Mouse (Mus musculus) forebrain, postnatal 0 days (tissue): ENCODE data around the gene Tubb4a. TPM values are rescaled to one million over a fixed set of nuclear protein-coding genes. Genes with fewer than 3 reads are reported as not detected.

ENCODE experiments used
- ATAC-seq: fragments of 200-750 bp; cut with Nextera tagmentation; 2 replicates; pipeline ENCODE4 v1.8.0; 2017; ENCODE audit warnings: mild to moderate bottlenecking, moderate library complexity
- DNase-seq: peaks from one replicate; pipeline ENCODE4 v3.0.0-alpha.2; 2015
- H3K27ac ChIP-seq: fragments of 300-500 bp; sonication (generic); 2 replicates; pipeline ENCODE4 v1.5.1; 2014; ENCODE audit warnings: low read depth, mild to moderate bottlenecking, antibody characterized with exemption, low read length, moderate library complexity, mixed read lengths
- H3K27me3 ChIP-seq: fragments of 300-500 bp; sonication (generic); 2 replicates; pipeline ENCODE4 v1.6.1; 2014; ENCODE audit warnings: mild to moderate bottlenecking, low read length, mixed read lengths; ENCODE audit not compliant: insufficient read depth
- H3K36me3 ChIP-seq: fragments of 300-500 bp; sonication (generic); 2 replicates; pipeline ENCODE4 v1.6.1; 2014; ENCODE audit warnings: mild to moderate bottlenecking, moderate library complexity; ENCODE audit not compliant: insufficient read depth
- H3K4me1 ChIP-seq: fragments of 300-500 bp; sonication (generic); 2 replicates; pipeline ENCODE4 v1.6.1; 2014; ENCODE audit warnings: antibody characterized with exemption; ENCODE audit not compliant: insufficient read depth
- H3K4me2 ChIP-seq: fragments of 300-500 bp; sonication (generic); 2 replicates; pipeline ENCODE4 v1.6.1; 2014; ENCODE audit warnings: low read depth, mild to moderate bottlenecking, moderate library complexity
- H3K4me3 ChIP-seq: fragments of 300-500 bp; sonication (generic); 2 replicates; pipeline ENCODE4 v1.5.1; 2014; ENCODE audit warnings: low read depth, low read length, mixed read lengths
- H3K9ac ChIP-seq: fragments of 300-500 bp; sonication (generic); 2 replicates; pipeline ENCODE4 v1.6.1; 2014; ENCODE audit warnings: mild to moderate bottlenecking
- H3K9me3 ChIP-seq: fragments of 300-500 bp; sonication (generic); 2 replicates; pipeline ENCODE4 v1.6.1; 2016; ENCODE audit warnings: low read length
- CTCF ChIP-seq: sonication (generic); IDR thresholded peaks from 2 replicates; pipeline ENCODE4 v1.5.1; 2016; ENCODE audit warnings: antibody characterized with exemption, control low read depth, low read depth
- WGBS: fragments of 180-500 bp; shearing (Covaris S2); extraction: QIAGEN DNeasy Blood & Tissue Kit; methylation state at CpG from one replicate; pipeline ENCODE4 v1.1.7; 2014; 5-methylcytosine and 5-hydroxymethylcytosine counted together
- polyA plus RNA-seq: library from polyadenylated mRNA; unstranded; fragments of >200 nt; fragmentation: Nextera tagmentation; extraction: Ambion mirVana; gene quantifications from 2 replicates; pipeline ENCODE4 v1.2.1, GENCODE M21; 2015
- total RNA-seq: library from RNA; depleted of rRNA; stranded (reverse); fragments of >200 nt; gene quantifications from 2 replicates; pipeline ENCODE4 v1.2.3, GENCODE M21; 2014; rRNA removed

Tubb4a gene
- total and polyA plus RNA-seq, 2 experiments from 2014 or later: 157 to 453 TPM

DNA sequence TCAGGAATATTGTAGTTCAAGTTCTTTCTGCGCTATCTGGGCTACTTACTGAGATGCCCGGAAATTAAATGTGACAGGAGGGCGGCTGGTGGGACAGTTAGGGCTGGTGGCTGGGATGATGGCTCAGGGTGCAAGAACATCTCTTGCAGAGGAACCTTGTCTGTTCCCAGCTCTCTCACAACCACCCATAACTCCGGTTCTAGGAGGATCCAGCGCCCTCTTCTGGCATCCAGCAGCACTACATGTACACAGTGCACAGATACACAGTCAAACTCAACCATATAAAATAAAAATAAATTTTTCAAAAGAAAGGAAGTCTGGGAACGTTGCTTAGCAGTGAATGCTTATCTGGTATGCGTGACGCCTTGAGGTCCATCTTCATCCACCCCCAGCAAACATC lies 48.6 kb downstream of the Tubb4a start:
- no peak overlapping the region for H3K4me2 ChIP-seq
- ATAC-seq (no peak), DNase-seq (no peak)
- no peaks in the 10 kb centered on the region for H3K9me3 ChIP-seq
- H3K36me3 ChIP-seq: no peaks in the 10 kb centered on the region
- no peaks in the 10 kb centered on the region for H3K27me3 ChIP-seq
- H3K27ac ChIP-seq: no peak overlapping the region
- peak; percentile 32 for TF ChIP-seq CTCF
- no peaks in the 10 kb centered on the region for H3K4me1 ChIP-seq
- no peak overlapping the region for H3K4me3 ChIP-seq
- H3K9ac ChIP-seq: no peak overlapping the region
- WGBS: 47% methylated on average over 8 of the region's 8 CpGs

- Histone ChIP-seq H3K36me3 (peaks cover 4% of the 10 kb centered on the region; the same call in 1 of the 2 replicates), H3K4me2 (no peak overlapping the region), H3K9me3 (no peaks in the 10 kb centered on the region), H3K4me3 (no peak overlapping the region), H3K9ac (no peak overlapping the region), H3K4me1 (peaks cover 10% of the 10 kb centered on the region), H3K27me3 (no peaks in the 10 kb centered on the region), H3K27ac (no peak overlapping the region; the same call in 1 of the 2 replicates)
- DNase-seq: no peak
- WGBS: 91% methylated on average over 4 of the region's 4 CpGs
- ATAC-seq: no peak
- no peak for TF ChIP-seq CTCF
Observed at GRCm38 (mm10) chr17:57032854-57033253, 54.7 kb downstream of the Tubb4a start.

- peak overlapping the region; percentile 81 for H3K27ac ChIP-seq
- WGBS: under 1% methylated on average over 38 of the region's 38 CpGs
- H3K4me1 ChIP-seq: peaks cover 10% of the 10 kb centered on the region
- H3K4me3 ChIP-seq: peak overlapping the region; percentile 41
- peak; percentile 94 for ATAC-seq
- no peaks in the 10 kb centered on the region for H3K9me3 ChIP-seq
- H3K27me3 ChIP-seq: no peaks in the 10 kb centered on the region
- peak; percentile 19; the same call in 1 of the 2 replicates for TF ChIP-seq CTCF
- H3K9ac ChIP-seq: peak overlapping the region; percentile 48
- peak overlapping the region; percentile 62 for H3K4me2 ChIP-seq
- peaks cover 12% of the 10 kb centered on the region for H3K36me3 ChIP-seq
- peak; percentile 100 for DNase-seq
Observed at GRCm38 (mm10) chr17:57031661-57032420, 55.7 kb downstream of the Tubb4a start.

DNA sequence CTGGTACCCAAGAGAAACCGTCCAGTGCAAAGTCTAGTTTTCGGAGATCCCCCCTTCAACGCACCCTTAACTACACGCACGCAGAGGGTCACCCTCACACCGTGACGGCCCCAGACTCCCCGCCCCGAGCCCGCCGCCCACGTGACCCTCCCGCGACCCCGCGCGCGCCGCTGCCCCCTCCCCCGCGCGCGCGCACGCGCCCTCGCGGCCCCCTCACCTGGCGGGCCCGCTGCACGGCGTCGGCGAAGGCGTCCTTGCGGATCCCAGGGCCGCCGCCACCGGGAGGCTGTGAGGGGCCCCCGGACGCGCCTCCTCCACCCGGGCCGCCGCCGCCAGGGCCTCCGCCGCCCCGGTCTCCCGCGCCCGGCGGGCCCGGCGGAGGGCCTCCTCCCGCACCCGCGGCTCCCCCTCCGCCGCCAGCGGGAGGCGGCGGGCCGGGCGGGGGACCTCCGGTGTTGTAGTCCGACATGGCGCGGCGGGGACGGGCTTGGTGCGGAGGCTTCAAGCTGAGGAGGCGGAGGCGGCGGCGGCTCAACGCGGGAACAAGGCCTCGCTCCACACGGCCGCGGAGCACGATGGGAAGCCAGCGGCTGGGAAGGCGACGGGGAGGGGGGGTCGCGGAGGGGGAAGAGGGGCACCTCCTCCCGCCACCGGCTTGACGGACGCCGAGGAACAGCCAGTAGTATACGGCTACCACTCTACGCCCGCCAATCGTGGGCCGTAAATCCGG lies 56.5 kb downstream of the Tubb4a start, which contains the start of gene Khsrp:
Gene Khsrp, minus strand, starts transcription at position 592 of the 730 bp plus-strand sequence.
- H3K4me1 ChIP-seq: peaks cover 10% of the 10 kb centered on the region
- WGBS: 3% methylated on average over 83 of the region's 99 CpGs
- H3K27ac ChIP-seq: peak within 1 kb of the TSS; percentile 96
- H3K27me3 ChIP-seq: no peaks in the 10 kb centered on the region
- peak within 1 kb of the TSS; percentile 98 for H3K9ac ChIP-seq
- peak within 1 kb of the TSS; percentile 91 for H3K4me2 ChIP-seq
- peaks cover 20% of the 10 kb centered on the region for H3K36me3 ChIP-seq
- ATAC-seq: no peak
- no peaks in the 10 kb centered on the region for H3K9me3 ChIP-seq
- TF ChIP-seq CTCF: no peak
- DNase-seq: peak; percentile 52
- peak within 1 kb of the TSS; percentile 99 for H3K4me3 ChIP-seq

Other genes starting within 250 kb of the Tubb4a start
- gene Acsbg2, start 213.3 kb downstream of the Tubb4a start, total RNA-seq: not detected in 2 replicates
- gene Acsbg2, start 213.3 kb downstream of the Tubb4a start, polyA plus RNA-seq: not detected in 2 replicates
- gene 1700061G19Rik, start 212.3 kb downstream of the Tubb4a start, total RNA-seq: 0.14 TPM in 1 of 2 replicates, not detected in the other
- gene 1700061G19Rik, start 212.3 kb downstream of the Tubb4a start, polyA plus RNA-seq: 0.15 and 0.48 TPM in 2 replicates
- gene Mllt1, start 152.4 kb downstream of the Tubb4a start, total RNA-seq: 87.6 and 109 TPM in 2 replicates
- gene Mllt1, start 152.4 kb downstream of the Tubb4a start, polyA plus RNA-seq: 58.5 and 65.8 TPM in 2 replicates
- not detected in 2 replicates for gene Acer1, start 105.7 kb downstream of the Tubb4a start, total RNA-seq
- gene Acer1, start 105.7 kb downstream of the Tubb4a start, polyA plus RNA-seq: not detected in 2 replicates
- gene Clpp, start 97.5 kb downstream of the Tubb4a start, total RNA-seq: 105 and 109 TPM in 2 replicates
- 159 and 185 TPM in 2 replicates for gene Clpp, start 97.5 kb downstream of the Tubb4a start, polyA plus RNA-seq
- 44.2 and 50.7 TPM in 2 replicates for gene Alkbh7, start 90.4 kb downstream of the Tubb4a start, total RNA-seq
- 52.2 and 56.4 TPM in 2 replicates for gene Alkbh7, start 90.4 kb downstream of the Tubb4a start, polyA plus RNA-seq
- not detected in 2 replicates for gene Pspn, start 87.8 kb downstream of the Tubb4a start, total RNA-seq
- gene Pspn, start 87.8 kb downstream of the Tubb4a start, polyA plus RNA-seq: not detected in 2 replicates
- 59.1 and 63.1 TPM in 2 replicates for gene Gtf2f1, start 76.5 kb downstream of the Tubb4a start, total RNA-seq
- gene Gtf2f1, start 76.5 kb downstream of the Tubb4a start, polyA plus RNA-seq: 76.8 and 83.0 TPM in 2 replicates
- gene Gm17949, start 76.3 kb downstream of the Tubb4a start, total RNA-seq: not detected in 2 replicates
- gene Gm17949, start 76.3 kb downstream of the Tubb4a start, polyA plus RNA-seq: 0.28 and 0.34 TPM in 2 replicates
- gene Khsrp, start 56.3 kb downstream of the Tubb4a start, total RNA-seq: 49.5 and 65.5 TPM in 2 replicates
- gene Khsrp, start 56.3 kb downstream of the Tubb4a start, polyA plus RNA-seq: 22.6 and 27.0 TPM in 2 replicates
- not detected in 2 replicates for gene Slc25a41, start 46.1 kb downstream of the Tubb4a start, total RNA-seq
- not detected in 2 replicates for gene Slc25a41, start 46.1 kb downstream of the Tubb4a start, polyA plus RNA-seq
- gene Crb3, start 28.7 kb downstream of the Tubb4a start, total RNA-seq: 2.0 and 4.0 TPM in 2 replicates
- 2.4 and 3.5 TPM in 2 replicates for gene Crb3, start 28.7 kb downstream of the Tubb4a start, polyA plus RNA-seq
- 75.7 and 101 TPM in 2 replicates for gene Slc25a23, start 27.9 kb downstream of the Tubb4a start, total RNA-seq
- 38.8 and 43.2 TPM in 2 replicates for gene Slc25a23, start 27.9 kb downstream of the Tubb4a start, polyA plus RNA-seq
- 0.92 and 1.00 TPM in 2 replicates for gene Dennd1c, start 9.3 kb downstream of the Tubb4a start, total RNA-seq
- 1.4 and 1.9 TPM in 2 replicates for gene Dennd1c, start 9.3 kb downstream of the Tubb4a start, polyA plus RNA-seq
- 2.1 and 3.5 TPM in 2 replicates for gene Tnfsf9, start 17.5 kb upstream of the Tubb4a start, total RNA-seq
- gene Tnfsf9, start 17.5 kb upstream of the Tubb4a start, polyA plus RNA-seq: 3.4 and 4.1 TPM in 2 replicates
- 1.3 TPM in 1 of 2 replicates, not detected in the other for gene Cd70, start 62.0 kb upstream of the Tubb4a start, total RNA-seq
- gene Cd70, start 62.0 kb upstream of the Tubb4a start, polyA plus RNA-seq: 0.47 and 0.69 TPM in 2 replicates
- gene Tnfsf14, start 106.4 kb upstream of the Tubb4a start, total RNA-seq: not detected in 2 replicates
- gene Tnfsf14, start 106.4 kb upstream of the Tubb4a start, polyA plus RNA-seq: not detected in 2 replicates
- 1.3 and 1.4 TPM in 2 replicates for gene C3, start 140.4 kb upstream of the Tubb4a start, total RNA-seq
- 0.77 and 1.2 TPM in 2 replicates for gene C3, start 140.4 kb upstream of the Tubb4a start, polyA plus RNA-seq
- 15.7 and 18.6 TPM in 2 replicates for gene Gpr108, start 160.7 kb upstream of the Tubb4a start, total RNA-seq
- 16.9 and 17.5 TPM in 2 replicates for gene Gpr108, start 160.7 kb upstream of the Tubb4a start, polyA plus RNA-seq
- gene Trip10, start 161.7 kb upstream of the Tubb4a start, total RNA-seq: 3.2 and 3.5 TPM in 2 replicates
- 5.2 and 6.0 TPM in 2 replicates for gene Trip10, start 161.7 kb upstream of the Tubb4a start, polyA plus RNA-seq
- 2.2 and 2.5 TPM in 2 replicates for gene Vav1, start 191.3 kb upstream of the Tubb4a start, total RNA-seq
- 1.6 and 1.8 TPM in 2 replicates for gene Vav1, start 191.3 kb upstream of the Tubb4a start, polyA plus RNA-seq